16 mouse cellular contexts compared by ENCODE assay signal in the genomic region with DNA sequence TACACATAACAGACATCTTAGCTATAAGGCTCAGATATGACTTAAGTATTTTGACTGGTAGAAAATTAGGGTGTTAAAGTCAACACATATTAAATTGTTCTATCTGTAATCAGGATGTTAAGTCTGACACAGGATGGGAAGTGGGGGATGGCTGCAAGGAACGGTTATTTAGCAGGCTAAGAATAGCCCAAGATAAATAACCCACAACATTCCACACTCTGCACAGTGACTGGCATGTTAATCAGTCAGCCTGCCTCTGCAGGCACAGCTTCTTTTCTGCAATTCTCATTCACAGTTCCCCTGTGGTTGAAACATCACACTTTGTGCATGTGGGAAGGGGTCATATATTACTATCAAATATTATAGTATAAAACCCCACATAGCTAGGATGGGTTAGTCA. TPM values are rescaled to one million over a fixed set of nuclear protein-coding genes. Genes with fewer than 3 reads are reported as not detected.
DNase-seq lines count a peak whose midpoint lies in the region; ATAC-seq and TF ChIP-seq lines count a peak whose summit lies in the region.
"Had no signal": no experiment of that assay in that cellular context is flagged by ENCODE, and none has a peak within 500 bp of the region (broad histone marks: within the 10 kb centered on the region; RNA-seq: fewer than 3 reads in every experiment).

No protein-coding gene starts in this region.

- H3K36me3 ChIP-seq in hindbrain, embryonic 13.5 days: peaks cover 57% of the 10 kb centered on the region
- H3K36me3 ChIP-seq in hindbrain, postnatal 0 days (ENCODE audit: insufficient read depth, low read length): peaks cover 39% of the 10 kb centered on the region
- H3K36me3 ChIP-seq in heart, postnatal 0 days (replicated peaks; ENCODE audit: control insufficient read depth, insufficient read depth, low read length): peaks cover 60% of the 10 kb centered on the region

- H3K27ac ChIP-seq in hindbrain, embryonic 13.5 days: no peak overlapping the region
- H3K27ac ChIP-seq in hindbrain, postnatal 0 days: no peak overlapping the region
- peak overlapping the region; percentile 74 for H3K27ac ChIP-seq in heart, postnatal 0 days (ENCODE audit: low read depth)
- H3K27ac ChIP-seq: kidney, embryonic 15.5 days; midbrain, embryonic 10.5 days had no signal

- H3K4me2 ChIP-seq in hindbrain, embryonic 13.5 days: no peak overlapping the region
- H3K4me2 ChIP-seq in hindbrain, postnatal 0 days (ENCODE audit: low read depth, low read length): no peak overlapping the region
- peak overlapping the region; percentile 22; the same call in 1 of the 2 replicates for H3K4me2 ChIP-seq in heart, postnatal 0 days (ENCODE audit: low read depth, low read length)
- H3K4me2 ChIP-seq: kidney, embryonic 15.5 days had no signal

- no peak for ATAC-seq in hindbrain, embryonic 13.5 days (ENCODE audit: low FRiP score)
- no peak for ATAC-seq in hindbrain, postnatal 0 days
- peak; percentile 90 for ATAC-seq in heart, postnatal 0 days (ENCODE audit: insufficient read depth, low read depth)
- ATAC-seq in megakaryocyte progenitor cell, adult 5-6 weeks (replicated peaks; ENCODE audit: poor library complexity): peak; percentile 54
- no peak for ATAC-seq in frontal cortex, adult (ENCODE audit: low TSS enrichment)
- ATAC-seq in CD4-positive, CD25-positive, alpha-beta regulatory T cell, adult 4 months: no peak

- WGBS in hindbrain, embryonic 13.5 days: 39% methylated on average over 1 of the region's 1 CpGs
- 24% methylated on average over 1 of the region's 1 CpGs for WGBS in hindbrain, postnatal 0 days
- 7% methylated on average over 1 of the region's 1 CpGs for WGBS in heart, postnatal 0 days

- no peak for TF ChIP-seq EP300 in heart, postnatal 0 days (IDR thresholded peaks at IDR 0.05; ENCODE audit: low read depth)

- H3K9me3 ChIP-seq in hindbrain, embryonic 13.5 days: no peaks in the 10 kb centered on the region
- H3K9me3 ChIP-seq in hindbrain, postnatal 0 days (ENCODE audit: low read length): no peaks in the 10 kb centered on the region
- H3K9me3 ChIP-seq in heart, postnatal 0 days (replicated peaks; ENCODE audit: control insufficient read depth, low read length): no peaks in the 10 kb centered on the region
- H3K9me3 ChIP-seq: kidney, embryonic 15.5 days; midbrain, embryonic 10.5 days had no signal

- H3K27me3 ChIP-seq in hindbrain, embryonic 13.5 days: no peaks in the 10 kb centered on the region
- H3K27me3 ChIP-seq in hindbrain, postnatal 0 days (ENCODE audit: insufficient read depth, low read length): no peaks in the 10 kb centered on the region
- no peaks in the 10 kb centered on the region for H3K27me3 ChIP-seq in heart, postnatal 0 days (ENCODE audit: control insufficient read depth, insufficient read depth, low read length)
- H3K27me3 ChIP-seq: kidney, embryonic 15.5 days had no signal

- no peaks in the 10 kb centered on the region for H3K4me1 ChIP-seq in hindbrain, embryonic 13.5 days (replicated peaks)
- H3K4me1 ChIP-seq in hindbrain, postnatal 0 days (ENCODE audit: insufficient read depth, low read length): no peaks in the 10 kb centered on the region
- H3K4me1 ChIP-seq in heart, postnatal 0 days (ENCODE audit: control insufficient read depth, insufficient read depth): no peaks in the 10 kb centered on the region
- H3K4me1 ChIP-seq: kidney, embryonic 15.5 days; midbrain, embryonic 10.5 days had no signal

- DNase-seq in hindbrain, postnatal 0 days (ENCODE audit: low spot score): no peak
- peak; percentile 9 for DNase-seq in fibroblast of lung, adult 2 months (ENCODE audit: low read depth)
- peak; percentile 78 for DNase-seq in heart, postnatal 0 days (ENCODE audit: low spot score)
- no peak for DNase-seq in cerebellum, postnatal 36 days
- DNase-seq: adrenal gland, postnatal 14 days; layer of hippocampus, adult 9-11 months; left cerebral cortex, postnatal 4 days; thymus, postnatal 36 days had no signal

- no peak overlapping the region for H3K4me3 ChIP-seq in hindbrain, embryonic 13.5 days
- no peak overlapping the region for H3K4me3 ChIP-seq in hindbrain, postnatal 0 days (ENCODE audit: low read length)
- no peak overlapping the region for H3K4me3 ChIP-seq in heart, postnatal 0 days (ENCODE audit: low read depth, low read length)
- H3K4me3 ChIP-seq: erythroblast, embryonic 14.5 days; kidney, embryonic 15.5 days; midbrain, embryonic 10.5 days; myocyte had no signal

- 0 out of 2 replicates have a peak overlapping the region, but pooled peaks have one; percentile 24 for H3K9ac ChIP-seq in hindbrain, embryonic 13.5 days
- no peak overlapping the region for H3K9ac ChIP-seq in hindbrain, postnatal 0 days (replicated peaks; ENCODE audit: low read length)
- no peak overlapping the region for H3K9ac ChIP-seq in heart, postnatal 0 days (replicated peaks; ENCODE audit: low read depth, low read length)
- H3K9ac ChIP-seq: kidney, embryonic 15.5 days had no signal

- no peak for TF ChIP-seq CTCF in hindbrain, postnatal 0 days (IDR thresholded peaks at IDR 0.05; ENCODE audit: low read depth)
- TF ChIP-seq CTCF in heart, postnatal 0 days (IDR thresholded peaks at IDR 0.05; ENCODE audit: low read depth): no peak

RNA-seq across cellular contexts. Expression of a gene that starts 32.6 kb away (rescaled TPM):
- polyA plus RNA-seq in hindbrain, embryonic 13.5 days (2015; fragmentation: Nextera tagmentation; extraction: Ambion mirVana): 2.9 and 3.4 TPM in 2 replicates
- total RNA-seq in hindbrain, postnatal 0 days (2014; rRNA removed): 0.10 and 0.47 TPM in 2 replicates
- 2.1 TPM in 2 replicates for polyA plus RNA-seq in hindbrain, postnatal 0 days (2015; fragmentation: Nextera tagmentation; extraction: Ambion mirVana)
- total RNA-seq in heart, postnatal 0 days (2014; rRNA removed; ENCODE audit: low replicate concordance): 0.15 and 1.0 TPM in 2 replicates
- polyA plus RNA-seq in heart, postnatal 0 days (2015; fragmentation: Nextera tagmentation; extraction: Ambion mirVana): 1.7 and 2.2 TPM in 2 replicates
- 0.24 and 0.54 TPM in 2 replicates for total RNA-seq in megakaryocyte progenitor cell, adult 5-6 weeks (2015)
- 0.12 and 0.14 TPM in 2 replicates for total RNA-seq in megakaryocyte progenitor cell, adult 5-6 weeks (2017)
- polyA plus RNA-seq in CD4-positive, CD25-positive, alpha-beta regulatory T cell, adult 4 months (2017; shearing (Covaris generic)): 1 to 10 TPM; 5.0 to 8.9 TPM
- total RNA-seq: adrenal gland, postnatal 14 days; left cerebral cortex, postnatal 4 days had no signal

Comparison
In these comparisons a context has a peak if more than half of its experiments do, and no peak if none do; other contexts are left out.
1. ATAC-seq: peak in heart, postnatal 0 days (single experiment) and megakaryocyte progenitor cell, adult 5-6 weeks (single experiment); none in hindbrain, embryonic 13.5 days (single experiment), hindbrain, postnatal 0 days (single experiment), frontal cortex, adult (single experiment) and CD4-positive, CD25-positive, alpha-beta regulatory T cell, adult 4 months (single experiment).
2. DNase-seq: peak in fibroblast of lung, adult 2 months (single experiment) and heart, postnatal 0 days (single experiment); none in hindbrain, postnatal 0 days (single experiment) and cerebellum, postnatal 36 days (0 of 2).